Mouse (Mus musculus): Measurements from ENCODE around the gene Usp48. TPM values are rescaled to one million over a fixed set of nuclear protein-coding genes. Genes with fewer than 3 reads are reported as not detected.

The Usp48 gene
- polyA plus RNA-seq, 1 experiment from 2014 or later, result 54.3 TPM

DNA sequence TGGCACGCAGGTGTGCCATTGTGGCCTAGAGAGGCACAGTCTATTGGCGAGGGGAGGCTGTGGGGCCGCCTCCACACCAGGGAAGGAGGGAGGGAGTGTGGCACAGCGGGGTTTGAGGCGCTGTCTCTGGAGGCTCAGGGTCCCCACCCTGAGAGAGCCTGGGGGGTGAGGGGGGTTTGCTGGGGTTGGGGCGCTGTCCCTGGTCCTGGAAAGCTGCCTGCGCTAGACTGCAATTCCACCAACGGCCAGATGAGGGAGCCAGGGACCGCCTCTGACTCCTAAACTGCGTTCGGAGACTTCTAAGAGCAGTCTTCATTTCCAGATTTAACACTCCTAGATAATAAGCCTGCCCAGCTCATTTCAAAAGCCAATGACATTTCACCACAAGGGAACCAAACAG lies 82.5 kb downstream of the Usp48 start:
- Histone ChIP-seq H3K4me2 (ENCODE audit: low read depth, low read length) (no peak overlapping the region), H3K9ac (ENCODE audit: low read length) (no peak overlapping the region), H3K27me3 (ENCODE audit: control insufficient read depth, insufficient read depth, low read depth, low read length) (peaks cover 12% of the 10 kb centered on the region), H3K36me3 (ENCODE audit: control insufficient read depth, insufficient read depth, low read length) (no peaks in the 10 kb centered on the region), H3K4me1 (replicated peaks; ENCODE audit: control insufficient read depth, insufficient read depth, low read length) (peaks cover under 1% of the 10 kb centered on the region; the same call in 1 of the 2 replicates), H3K9me3 (ENCODE audit: control insufficient read depth, low read length) (no peaks in the 10 kb centered on the region), H3K27ac (ENCODE audit: low read length) (no peak overlapping the region), H3K4me3 (ENCODE audit: low read length) (no peak overlapping the region)
- peak; percentile 48; the same call in 1 of the 2 replicates for ATAC-seq (ENCODE audit: low read depth)
- 6% methylated on average over 11 of the region's 11 CpGs for WGBS

DNA sequence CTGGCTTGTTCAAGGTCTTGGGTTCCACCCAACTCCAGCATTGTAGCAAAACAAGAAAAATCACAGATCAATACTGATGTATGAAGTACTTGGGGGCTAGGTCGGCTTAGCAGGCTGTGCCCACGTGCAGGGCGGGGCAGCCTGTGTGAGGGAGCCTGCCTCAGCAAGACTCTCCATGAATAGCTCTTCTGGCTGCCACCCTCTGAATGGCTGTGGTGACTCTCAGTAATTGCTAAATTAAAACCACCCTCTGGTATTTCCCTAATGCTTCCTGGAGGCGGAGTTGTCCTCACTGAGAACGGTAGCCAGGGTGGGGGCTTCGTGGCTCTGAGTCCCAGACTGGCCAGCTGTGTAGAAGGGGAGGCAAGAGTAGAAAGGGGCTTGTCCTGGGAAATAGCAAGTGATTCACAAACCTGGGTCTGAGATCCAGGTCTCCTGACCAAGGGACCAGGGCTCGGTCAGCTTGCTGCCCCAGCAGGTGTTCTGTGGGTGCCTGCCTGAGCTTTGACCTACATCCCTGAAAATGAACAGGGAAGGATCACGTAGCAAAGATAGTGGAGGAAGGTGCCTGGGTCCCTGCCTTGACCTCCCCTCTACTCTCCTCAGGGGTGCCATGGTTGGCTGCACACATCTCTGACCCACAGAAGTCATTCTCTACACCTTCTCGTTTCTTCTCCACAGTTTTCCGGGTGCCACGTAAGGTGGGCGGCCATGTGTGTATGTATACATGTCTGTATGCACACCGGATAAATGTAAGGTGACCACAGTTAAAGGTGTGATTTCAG lies 83.3 kb downstream of the Usp48 start:
- peaks cover 21% of the 10 kb centered on the region for H3K27me3 ChIP-seq (ENCODE audit: control insufficient read depth, insufficient read depth, low read depth, low read length)
- no peak for ATAC-seq (ENCODE audit: low read depth)

GRCm38 (mm10) chr4:137677906-137678305 lies 84.4 kb downstream of the Usp48 start:
- Histone ChIP-seq H3K4me2 (ENCODE audit: low read depth, low read length) (no peak overlapping the region), H3K27ac (ENCODE audit: low read length) (no peak overlapping the region), H3K4me3 (ENCODE audit: low read length) (no peak overlapping the region), H3K36me3 (ENCODE audit: control insufficient read depth, insufficient read depth, low read length) (no peaks in the 10 kb centered on the region), H3K9ac (ENCODE audit: low read length) (no peak overlapping the region), H3K4me1 (replicated peaks; ENCODE audit: control insufficient read depth, insufficient read depth, low read length) (peaks cover 10% of the 10 kb centered on the region), H3K9me3 (ENCODE audit: control insufficient read depth, low read length) (no peaks in the 10 kb centered on the region), H3K27me3 (ENCODE audit: control insufficient read depth, insufficient read depth, low read depth, low read length) (peaks cover 27% of the 10 kb centered on the region)
- no peak for ATAC-seq (ENCODE audit: low read depth)
- 76% methylated on average over 5 of the region's 5 CpGs for WGBS

More for the DNA sequence above, 83.3 kb downstream of the Usp48 start:
- no peaks in the 10 kb centered on the region for H3K9me3 ChIP-seq (ENCODE audit: control insufficient read depth, low read length)
- no peak overlapping the region for H3K4me2 ChIP-seq (ENCODE audit: low read depth, low read length)
- H3K36me3 ChIP-seq (ENCODE audit: control insufficient read depth, insufficient read depth, low read length), result no peaks in the 10 kb centered on the region
- H3K4me1 ChIP-seq (replicated peaks; ENCODE audit: control insufficient read depth, insufficient read depth, low read length), result peaks cover 9% of the 10 kb centered on the region
- no peak overlapping the region for H3K4me3 ChIP-seq (ENCODE audit: low read length)
- H3K9ac ChIP-seq (ENCODE audit: low read length), result no peak overlapping the region
- 65% methylated on average over 13 of the region's 13 CpGs for whole genome bisulfite sequencing
- no peak overlapping the region for H3K27ac ChIP-seq (ENCODE audit: low read length)

DNA sequence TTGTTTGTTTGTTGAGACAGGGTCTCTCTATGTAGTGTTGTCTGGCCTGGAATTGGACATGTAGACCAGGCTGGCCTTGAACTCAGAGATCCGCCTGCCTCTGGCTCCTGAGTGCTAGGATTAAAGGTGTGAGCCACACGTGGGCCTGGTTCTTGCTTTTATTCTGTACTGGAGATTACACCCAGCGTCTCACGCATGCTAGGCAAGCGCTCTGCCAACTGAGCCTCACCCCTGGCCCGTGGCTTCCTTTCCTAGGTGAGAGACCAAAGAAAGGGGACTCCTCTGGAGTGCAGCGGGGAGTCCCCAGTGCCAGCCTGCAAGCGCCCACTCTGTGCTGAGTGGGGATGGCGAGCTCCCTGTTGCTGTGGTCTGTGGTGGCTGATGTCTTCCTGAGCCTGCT lies 85.0 kb downstream of the Usp48 start:
- peaks cover 30% of the 10 kb centered on the region for H3K27me3 ChIP-seq (ENCODE audit: control insufficient read depth, insufficient read depth, low read depth, low read length)
- H3K4me3 ChIP-seq (ENCODE audit: low read length), result no peak overlapping the region
- H3K4me1 ChIP-seq (replicated peaks; ENCODE audit: control insufficient read depth, insufficient read depth, low read length), result peaks cover 10% of the 10 kb centered on the region
- no peak overlapping the region for H3K4me2 ChIP-seq (ENCODE audit: low read depth, low read length)
- H3K36me3 ChIP-seq (ENCODE audit: control insufficient read depth, insufficient read depth, low read length), result no peaks in the 10 kb centered on the region
- WGBS, result 63% methylated on average over 9 of the region's 9 CpGs
- no peak overlapping the region for H3K27ac ChIP-seq (ENCODE audit: low read length)
- no peak for ATAC-seq (ENCODE audit: low read depth)
- no peaks in the 10 kb centered on the region for H3K9me3 ChIP-seq (ENCODE audit: control insufficient read depth, low read length)
- H3K9ac ChIP-seq (ENCODE audit: low read length), result no peak overlapping the region

DNA sequence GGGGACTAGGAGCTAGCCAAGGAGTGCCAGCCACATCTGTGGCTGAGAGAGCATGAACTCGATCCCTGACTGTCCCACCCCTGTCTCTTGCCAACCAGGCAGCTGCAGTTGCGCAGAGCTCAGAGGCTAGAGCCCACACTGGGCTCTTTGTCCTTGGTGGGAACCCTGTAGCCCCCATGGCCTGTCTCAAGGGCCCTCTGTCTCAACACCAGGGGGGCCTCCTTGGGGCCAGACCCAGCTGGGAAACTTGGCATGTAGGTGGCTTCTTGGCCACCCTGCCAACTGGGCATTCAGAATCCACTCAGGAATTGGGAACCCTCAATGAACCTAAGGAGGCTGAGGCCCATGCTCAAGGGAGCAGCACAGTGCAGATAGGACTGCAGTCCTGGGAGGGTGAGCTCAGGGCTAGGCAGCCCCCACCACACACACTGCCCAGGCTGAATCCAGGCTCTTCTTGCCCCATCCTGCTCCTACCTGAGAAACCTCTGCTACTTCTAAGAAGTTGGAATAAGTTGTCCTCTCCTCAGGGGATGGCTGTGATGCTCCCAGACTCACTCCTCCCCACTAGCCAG lies 86.5 kb downstream of the Usp48 start:
- WGBS, result 79% methylated on average over 2 of the region's 2 CpGs
- no peak overlapping the region for H3K4me3 ChIP-seq (ENCODE audit: low read length)
- peaks cover 30% of the 10 kb centered on the region for H3K27me3 ChIP-seq (ENCODE audit: control insufficient read depth, insufficient read depth, low read depth, low read length)

GRCm38 (mm10) chr4:137680721-137681120 lies 87.2 kb downstream of the Usp48 start:
- H3K27me3 ChIP-seq (ENCODE audit: control insufficient read depth, insufficient read depth, low read depth, low read length), result peaks cover 30% of the 10 kb centered on the region
- 23% methylated on average over 7 of the region's 7 CpGs for WGBS
- H3K9ac ChIP-seq (ENCODE audit: low read length), result no peak overlapping the region
- H3K4me2 ChIP-seq (ENCODE audit: low read depth, low read length), result no peak overlapping the region
- H3K9me3 ChIP-seq (ENCODE audit: control insufficient read depth, low read length), result no peaks in the 10 kb centered on the region
- no peak overlapping the region for H3K4me3 ChIP-seq (ENCODE audit: low read length)
- H3K4me1 ChIP-seq (replicated peaks; ENCODE audit: control insufficient read depth, insufficient read depth, low read length), result peaks cover 10% of the 10 kb centered on the region
- H3K36me3 ChIP-seq (ENCODE audit: control insufficient read depth, insufficient read depth, low read length), result no peaks in the 10 kb centered on the region
- H3K27ac ChIP-seq (ENCODE audit: low read length), result no peak overlapping the region
- no peak for ATAC-seq (ENCODE audit: low read depth)

More for the DNA sequence above, 86.5 kb downstream of the Usp48 start:
- H3K36me3 ChIP-seq (ENCODE audit: control insufficient read depth, insufficient read depth, low read length), result no peaks in the 10 kb centered on the region
- no peaks in the 10 kb centered on the region for H3K9me3 ChIP-seq (ENCODE audit: control insufficient read depth, low read length)
- H3K9ac ChIP-seq (ENCODE audit: low read length), result no peak overlapping the region
- no peak overlapping the region for H3K27ac ChIP-seq (ENCODE audit: low read length)
- no peak for ATAC-seq (ENCODE audit: low read depth)
- no peak overlapping the region for H3K4me2 ChIP-seq (ENCODE audit: low read depth, low read length)
- H3K4me1 ChIP-seq (replicated peaks; ENCODE audit: control insufficient read depth, insufficient read depth, low read length), result peaks cover 10% of the 10 kb centered on the region

DNA sequence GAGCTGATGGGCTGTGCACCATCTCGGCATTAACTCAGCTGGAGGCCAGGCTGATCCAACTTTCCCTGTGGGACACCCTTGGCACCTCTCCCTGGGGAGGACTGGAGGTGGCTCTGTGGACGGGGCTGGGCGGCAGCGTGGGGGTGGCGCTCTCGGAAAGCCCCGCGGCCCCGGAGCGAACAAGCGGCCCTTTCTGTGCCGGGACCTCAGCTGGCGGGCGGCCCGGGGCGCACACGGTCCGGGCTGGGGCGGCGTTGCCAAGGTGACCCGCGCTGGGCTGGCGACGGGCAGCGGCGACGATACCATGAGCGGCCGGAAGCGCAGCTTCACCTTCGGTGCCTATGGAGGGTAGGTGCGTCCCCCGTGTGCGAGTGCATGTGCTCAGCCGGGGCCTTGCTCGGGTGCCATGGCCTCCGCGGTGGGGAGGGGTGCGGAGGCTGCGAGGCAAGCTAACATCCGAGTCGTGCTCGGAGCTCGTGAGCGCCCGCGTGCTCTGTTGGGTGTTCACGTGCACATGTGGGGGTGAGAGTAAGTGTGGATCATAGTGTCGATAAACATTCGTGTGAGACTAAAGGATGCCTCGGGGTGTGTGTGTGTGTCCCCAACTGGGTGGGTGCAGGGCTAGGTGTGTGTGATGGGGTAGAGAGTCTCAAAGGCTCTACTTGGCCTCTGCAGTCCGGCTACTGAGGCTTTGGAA lies 88.0 kb downstream of the Usp48 start:
- Histone ChIP-seq H3K27me3 (ENCODE audit: control insufficient read depth, insufficient read depth, low read depth, low read length) (peaks cover 30% of the 10 kb centered on the region), H3K9me3 (ENCODE audit: control insufficient read depth, low read length) (no peaks in the 10 kb centered on the region), H3K4me3 (ENCODE audit: low read length) (peak overlapping the region; percentile 35), H3K4me2 (ENCODE audit: low read depth, low read length) (peak overlapping the region; percentile 63), H3K27ac (ENCODE audit: low read length) (no peak overlapping the region), H3K4me1 (replicated peaks; ENCODE audit: control insufficient read depth, insufficient read depth, low read length) (peaks cover 13% of the 10 kb centered on the region), H3K9ac (ENCODE audit: low read length) (peak overlapping the region; percentile 49), H3K36me3 (ENCODE audit: control insufficient read depth, insufficient read depth, low read length) (no peaks in the 10 kb centered on the region)
- WGBS, result 3% methylated on average over 46 of the region's 52 CpGs
- peak; percentile 39 for ATAC-seq (ENCODE audit: low read depth)

DNA sequence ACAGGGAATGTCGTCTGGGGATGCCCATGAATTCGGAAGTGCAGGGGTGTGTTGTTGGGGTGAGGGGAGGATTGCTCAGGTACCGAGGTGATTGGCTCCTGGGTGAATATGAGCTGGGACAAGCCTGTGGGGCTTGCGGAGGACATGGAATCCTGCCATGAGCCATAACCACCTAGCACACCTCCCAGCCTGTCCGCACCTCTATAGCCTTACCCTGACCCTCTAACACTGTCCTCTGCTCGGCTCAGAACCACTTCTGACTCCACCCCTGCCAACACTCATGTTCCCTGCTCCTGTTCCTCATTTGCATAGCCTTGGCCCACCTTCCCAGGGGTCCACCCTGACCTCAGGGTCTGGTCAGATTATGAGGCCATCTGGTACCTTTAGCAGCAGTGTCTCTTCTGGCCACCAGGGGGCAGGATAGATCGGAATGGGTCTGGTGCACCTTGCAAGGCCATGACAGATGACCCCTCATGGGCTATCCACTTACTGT lies 89.5 kb downstream of the Usp48 start:
- no peak overlapping the region for H3K4me3 ChIP-seq (ENCODE audit: low read length)
- H3K27me3 ChIP-seq (ENCODE audit: control insufficient read depth, insufficient read depth, low read depth, low read length), result peaks cover 30% of the 10 kb centered on the region
- H3K27ac ChIP-seq (ENCODE audit: low read length), result no peak overlapping the region
- H3K36me3 ChIP-seq (ENCODE audit: control insufficient read depth, insufficient read depth, low read length), result no peaks in the 10 kb centered on the region
- no peaks in the 10 kb centered on the region for H3K9me3 ChIP-seq (ENCODE audit: control insufficient read depth, low read length)
- no peak overlapping the region for H3K9ac ChIP-seq (ENCODE audit: low read length)
- H3K4me2 ChIP-seq (ENCODE audit: low read depth, low read length), result no peak overlapping the region
- H3K4me1 ChIP-seq (replicated peaks; ENCODE audit: control insufficient read depth, insufficient read depth, low read length), result peaks cover 18% of the 10 kb centered on the region
- WGBS, result 41% methylated on average over 7 of the region's 7 CpGs
- no peak for ATAC-seq (ENCODE audit: low read depth)

- Histone ChIP-seq H3K27me3 (ENCODE audit: control insufficient read depth, insufficient read depth, low read depth, low read length) (peaks cover 26% of the 10 kb centered on the region), H3K9me3 (ENCODE audit: control insufficient read depth, low read length) (no peaks in the 10 kb centered on the region), H3K36me3 (ENCODE audit: control insufficient read depth, insufficient read depth, low read length) (no peaks in the 10 kb centered on the region), H3K9ac (ENCODE audit: low read length) (no peak overlapping the region), H3K4me2 (ENCODE audit: low read depth, low read length) (no peak overlapping the region), H3K27ac (ENCODE audit: low read length) (no peak overlapping the region), H3K4me1 (replicated peaks; ENCODE audit: control insufficient read depth, insufficient read depth, low read length) (peaks cover 20% of the 10 kb centered on the region), H3K4me3 (ENCODE audit: low read length) (no peak overlapping the region)
- no peak for ATAC-seq (ENCODE audit: low read depth)
- 19% methylated on average over 9 of the region's 9 CpGs for WGBS
Measured at GRCm38 (mm10) chr4:137684830-137685343, 91.3 kb downstream of the Usp48 start.

Measured in lung, embryonic 16.5 days (tissue).